Mouse (Mus musculus) cortical plate, adult 2 months (tissue): Measurements from ENCODE around the gene Nipa1. TPM values are rescaled to one million over a fixed set of nuclear protein-coding genes. Genes with fewer than 3 reads are reported as not detected.

Source experiments
- H3K27ac ChIP-seq: fragments of 200-500 bp; 2 replicates; pipeline ENCODE4 v1.5.1; 2012; ENCODE audit warnings: low read length, control low read depth, inconsistent platforms; ENCODE audit not compliant: insufficient read depth
- H3K4me1 ChIP-seq: fragments of 200-500 bp; 2 replicates; pipeline ENCODE4 v1.6.1; 2011; ENCODE audit warnings: low read length; ENCODE audit not compliant: control insufficient read depth, insufficient read depth
- H3K4me3 ChIP-seq: fragments of 200-500 bp; 2 replicates; pipeline ENCODE4 v1.5.1; 2011; ENCODE audit warnings: mild to moderate bottlenecking, low read length, control low read depth; ENCODE audit not compliant: insufficient read depth
- CTCF ChIP-seq: fragments of 200-500 bp; IDR thresholded peaks from 2 replicates; pipeline ENCODE4 v1.5.1; 2011; ENCODE audit warnings: mild to moderate bottlenecking, control low read depth, low read length; ENCODE audit not compliant: insufficient read depth; ENCODE audit errors: extremely low read depth
- POLR2A ChIP-seq: fragments of 200-500 bp; IDR thresholded peaks from 2 replicates; pipeline ENCODE4 v1.6.1; 2011; ENCODE audit warnings: mild to moderate bottlenecking, low read length, control low read depth; ENCODE audit not compliant: insufficient read depth; ENCODE audit errors: extremely low read depth
- polyA plus RNA-seq: library from polyadenylated mRNA; depleted of rRNA; stranded (reverse); fragments of >200 nt; gene quantifications from 2 replicates; pipeline ENCODE4 v1.2.3, GENCODE M21; 2012

Gene Nipa1
- polyA plus RNA-seq, 1 experiment, result 34.4 TPM

- Histone ChIP-seq H3K27ac (no peak overlapping the region), H3K4me1 (peaks cover 6% of the 10 kb centered on the region), H3K4me3 (no peak overlapping the region)
- TF ChIP-seq CTCF (no peak), POLR2A (no peak)
Observed at GRCm38 (mm10) chr7:56013261-56014001, 6.3 kb downstream of the Nipa1 start.

GRCm38 (mm10) chr7:56011018-56011333 lies 8.8 kb downstream of the Nipa1 start:
- Histone ChIP-seq H3K4me1 (peaks cover 6% of the 10 kb centered on the region), H3K4me3 (no peak overlapping the region), H3K27ac (no peak overlapping the region)
- TF ChIP-seq CTCF, result no peak

- peaks cover 6% of the 10 kb centered on the region for H3K4me1 ChIP-seq
Observed at GRCm38 (mm10) chr7:56010318-56011017, 9.3 kb downstream of the Nipa1 start.

GRCm38 (mm10) chr7:55998997-55999396 lies 20.8 kb downstream of the Nipa1 start:
- no peak for TF ChIP-seq CTCF
- TF ChIP-seq POLR2A, result no peak
- Histone ChIP-seq H3K4me1 (peaks cover 3% of the 10 kb centered on the region; the same call in 1 of the 2 replicates), H3K4me3 (no peak overlapping the region), H3K27ac (no peak overlapping the region)

More at GRCm38 (mm10) chr7:56010318-56011017, 9.3 kb downstream of the Nipa1 start:
- Histone ChIP-seq H3K4me3 (no peak overlapping the region), H3K27ac (0 out of 2 replicates have a peak overlapping the region, but pooled peaks have one; percentile 29)
- TF ChIP-seq CTCF, result no peak
- no peak for TF ChIP-seq POLR2A

- H3K4me3 ChIP-seq, result no peak overlapping the region
- peak overlapping the region; percentile 24; the same call in 1 of the 2 replicates for H3K27ac ChIP-seq
- no peak for TF ChIP-seq CTCF
- H3K4me1 ChIP-seq, result peaks cover 5% of the 10 kb centered on the region
Observed at GRCm38 (mm10) chr7:55995013-55995412, 24.7 kb downstream of the Nipa1 start.

- TF ChIP-seq CTCF (no peak), POLR2A (no peak)
- Histone ChIP-seq H3K4me1 (peaks cover 5% of the 10 kb centered on the region), H3K27ac (no peak overlapping the region), H3K4me3 (no peak overlapping the region)
Observed at GRCm38 (mm10) chr7:55991858-55992257, 27.9 kb downstream of the Nipa1 start.

- TF ChIP-seq POLR2A (no peak), CTCF (no peak)
- Histone ChIP-seq H3K4me3 (no peak overlapping the region), H3K4me1 (peaks cover 5% of the 10 kb centered on the region), H3K27ac (0 out of 2 replicates have a peak overlapping the region, but pooled peaks have one; percentile 39)
Observed at GRCm38 (mm10) chr7:55991129-55991528, 28.6 kb downstream of the Nipa1 start.

GRCm38 (mm10) chr7:55986526-55987214 lies 33.1 kb downstream of the Nipa1 start:
- TF ChIP-seq POLR2A (no peak), CTCF (peak; percentile 67)
- Histone ChIP-seq H3K27ac (no peak overlapping the region), H3K4me1 (no peaks in the 10 kb centered on the region), H3K4me3 (no peak overlapping the region)

- TF ChIP-seq POLR2A, result no peak
- no peak for TF ChIP-seq CTCF
- Histone ChIP-seq H3K4me3 (no peak overlapping the region), H3K27ac (no peak overlapping the region), H3K4me1 (no peaks in the 10 kb centered on the region)
Observed at GRCm38 (mm10) chr7:55984754-55985153, 35.0 kb downstream of the Nipa1 start.

GRCm38 (mm10) chr7:55983107-55983506 lies 36.6 kb downstream of the Nipa1 start:
- TF ChIP-seq CTCF (no peak), POLR2A (no peak)
- Histone ChIP-seq H3K27ac (no peak overlapping the region), H3K4me1 (no peaks in the 10 kb centered on the region), H3K4me3 (no peak overlapping the region)
